Mouse (Mus musculus) bone marrow, adult 2 months (tissue): Measurements from ENCODE around the gene Ttc24. TPM values are rescaled to one million over a fixed set of nuclear protein-coding genes. Genes with fewer than 3 reads are reported as not detected.

Source experiments
- H3K27ac ChIP-seq: fragments of 200-500 bp; 2 replicates; pipeline ENCODE4 v1.5.1; 2012; ENCODE audit warnings: low read depth, mild to moderate bottlenecking, control low read depth, inconsistent platforms, low read length; ENCODE audit not compliant: control insufficient read depth, poor library complexity, insufficient read depth
- H3K4me1 ChIP-seq: fragments of 200-500 bp; 2 replicates; pipeline ENCODE4 v1.6.1; 2011; ENCODE audit warnings: low read length; ENCODE audit not compliant: control insufficient read depth, insufficient read depth
- H3K4me3 ChIP-seq: fragments of 200-500 bp; replicated peaks from 2 replicates; pipeline ENCODE3; 2011; ENCODE audit warnings: mild to moderate bottlenecking, low read depth, low read length, control low read depth; ENCODE audit not compliant: control insufficient read depth
- CTCF ChIP-seq: fragments of 200-500 bp; IDR thresholded peaks from 2 replicates; pipeline ENCODE4 v1.5.1; 2011; ENCODE audit warnings: low read length, control low read depth; ENCODE audit not compliant: control insufficient read depth, insufficient read depth
- POLR2A ChIP-seq: fragments of 200-500 bp; IDR thresholded peaks from 2 replicates; pipeline ENCODE4 v1.6.1; 2011; ENCODE audit warnings: low read depth, mild to moderate bottlenecking, control low read depth, low read length, borderline replicate concordance; ENCODE audit not compliant: control insufficient read depth
- WGBS: fragments of 180-500 bp; shearing (Covaris S2); methylation state at CpG from one replicate; pipeline ENCODE4 v1.1.7; 2018; 5-methylcytosine and 5-hydroxymethylcytosine counted together
- polyA plus RNA-seq: library from polyadenylated mRNA; stranded (reverse); fragments of >200 nt; gene quantifications from 2 replicates; pipeline ENCODE4 v1.2.4, GENCODE M21; 2011; ENCODE audit warnings: low replicate concordance; ENCODE audit not compliant: missing spikeins, insufficient read depth, insufficient read length

The Ttc24 gene
- polyA plus RNA-seq, 1 experiment, result not detected

DNA sequence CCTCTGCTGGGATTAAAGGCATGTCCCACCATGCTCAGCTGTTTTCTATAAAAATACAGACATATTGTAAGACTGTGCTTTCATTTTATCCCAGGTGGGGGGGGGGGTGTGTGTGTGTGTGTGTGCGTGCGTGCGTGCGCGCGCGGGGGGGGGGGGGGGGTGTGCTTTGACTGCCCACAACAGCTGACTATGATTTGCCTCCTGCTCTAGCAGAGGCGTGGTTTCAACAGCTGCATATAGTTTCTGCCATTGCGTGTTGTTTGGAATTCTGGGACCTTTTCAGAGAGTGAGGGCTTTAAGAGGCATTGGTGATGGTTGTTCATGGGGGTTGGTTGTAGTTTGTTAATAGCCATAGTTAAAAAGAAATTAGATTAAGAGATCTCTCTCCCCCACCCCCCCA is 7.4 kb upstream of the Ttc24 start:
- H3K27ac ChIP-seq, result no peak overlapping the region
- H3K4me1 ChIP-seq, result peaks cover 1% of the 10 kb centered on the region; the same call in 1 of the 2 replicates
- WGBS, result 82% methylated on average over 9 of the region's 9 CpGs
- TF ChIP-seq CTCF (no peak), POLR2A (no peak)
- no peak overlapping the region for H3K4me3 ChIP-seq

DNA sequence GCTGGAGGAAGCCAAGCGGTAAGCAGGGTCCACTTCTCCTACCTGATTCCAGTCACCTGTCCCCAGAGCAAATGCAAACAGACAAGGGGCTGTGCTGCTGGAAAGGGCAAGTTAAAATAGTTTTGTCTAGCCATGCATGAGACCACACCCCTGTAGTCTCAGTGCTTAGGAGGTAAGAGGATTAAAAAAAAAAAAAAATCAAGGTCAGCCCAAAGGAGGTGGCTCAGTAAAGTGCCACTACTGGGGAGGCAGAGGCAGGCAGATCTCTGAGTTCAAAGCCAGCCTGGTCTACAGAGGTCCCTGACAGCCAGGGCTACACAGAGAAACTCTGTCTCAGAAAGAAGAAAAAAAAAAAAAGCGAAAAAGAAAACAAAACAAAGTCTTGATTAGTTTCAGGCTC is 5.9 kb upstream of the Ttc24 start:
- 93% methylated on average over 2 of the region's 2 CpGs for WGBS
- H3K27ac ChIP-seq, result no peak overlapping the region
- TF ChIP-seq POLR2A (no peak), CTCF (no peak)

DNA sequence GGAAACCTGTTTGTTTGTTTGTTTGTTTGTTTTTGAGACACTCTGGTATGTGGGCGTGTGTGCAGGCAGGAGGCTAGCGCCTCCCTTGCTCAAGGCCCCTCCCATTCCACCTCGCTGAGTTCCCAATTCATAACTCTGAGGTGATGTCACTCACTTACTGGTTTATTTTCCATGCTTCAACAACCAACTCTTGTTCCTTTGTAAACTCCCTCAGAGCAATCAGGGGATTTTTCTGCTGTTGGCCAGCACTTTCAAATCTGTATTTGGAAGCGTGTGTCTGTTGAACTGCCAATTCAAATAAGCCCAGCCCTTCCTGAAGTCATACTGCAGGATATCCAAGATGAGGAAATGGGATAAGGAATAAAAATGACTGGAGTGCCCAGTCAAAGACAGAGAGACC is 4.6 kb upstream of the Ttc24 start:
- Histone ChIP-seq H3K4me3 (peak overlapping the region; percentile 70), H3K27ac (no peak overlapping the region), H3K4me1 (peaks cover 1% of the 10 kb centered on the region; the same call in 1 of the 2 replicates)
- WGBS, result 13% methylated on average over 4 of the region's 4 CpGs
- TF ChIP-seq CTCF (no peak), POLR2A (no peak)

More for the DNA sequence above, 5.9 kb upstream of the Ttc24 start:
- H3K4me3 ChIP-seq, result no peak overlapping the region
- peaks cover 1% of the 10 kb centered on the region; the same call in 1 of the 2 replicates for H3K4me1 ChIP-seq

DNA sequence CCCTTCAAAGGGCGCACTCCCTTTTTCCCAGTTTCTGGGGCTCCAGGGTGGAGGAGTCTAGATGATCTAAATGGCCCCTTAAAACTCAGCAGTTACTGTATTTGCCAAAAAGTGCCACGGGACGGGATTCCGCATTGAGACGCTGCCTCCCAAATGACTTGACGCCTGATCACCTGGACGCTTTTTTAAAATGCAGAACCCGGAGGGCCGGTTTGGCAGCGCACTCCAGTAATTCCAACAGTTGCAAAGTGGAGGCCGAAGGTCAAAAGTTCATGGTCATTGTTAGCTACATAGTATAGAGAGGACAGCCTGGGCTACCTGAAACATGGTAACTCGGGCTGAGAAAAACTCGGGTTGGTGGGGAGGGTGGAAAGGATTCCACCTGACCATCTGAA is 4.1 kb upstream of the Ttc24 start:
- H3K4me1 ChIP-seq, result peaks cover 1% of the 10 kb centered on the region; the same call in 1 of the 2 replicates
- TF ChIP-seq CTCF, result no peak
- no peak for TF ChIP-seq POLR2A
- H3K4me3 ChIP-seq, result peak overlapping the region; percentile 70
- H3K27ac ChIP-seq, result no peak overlapping the region
- WGBS, result under 1% methylated on average over 13 of the region's 13 CpGs

DNA sequence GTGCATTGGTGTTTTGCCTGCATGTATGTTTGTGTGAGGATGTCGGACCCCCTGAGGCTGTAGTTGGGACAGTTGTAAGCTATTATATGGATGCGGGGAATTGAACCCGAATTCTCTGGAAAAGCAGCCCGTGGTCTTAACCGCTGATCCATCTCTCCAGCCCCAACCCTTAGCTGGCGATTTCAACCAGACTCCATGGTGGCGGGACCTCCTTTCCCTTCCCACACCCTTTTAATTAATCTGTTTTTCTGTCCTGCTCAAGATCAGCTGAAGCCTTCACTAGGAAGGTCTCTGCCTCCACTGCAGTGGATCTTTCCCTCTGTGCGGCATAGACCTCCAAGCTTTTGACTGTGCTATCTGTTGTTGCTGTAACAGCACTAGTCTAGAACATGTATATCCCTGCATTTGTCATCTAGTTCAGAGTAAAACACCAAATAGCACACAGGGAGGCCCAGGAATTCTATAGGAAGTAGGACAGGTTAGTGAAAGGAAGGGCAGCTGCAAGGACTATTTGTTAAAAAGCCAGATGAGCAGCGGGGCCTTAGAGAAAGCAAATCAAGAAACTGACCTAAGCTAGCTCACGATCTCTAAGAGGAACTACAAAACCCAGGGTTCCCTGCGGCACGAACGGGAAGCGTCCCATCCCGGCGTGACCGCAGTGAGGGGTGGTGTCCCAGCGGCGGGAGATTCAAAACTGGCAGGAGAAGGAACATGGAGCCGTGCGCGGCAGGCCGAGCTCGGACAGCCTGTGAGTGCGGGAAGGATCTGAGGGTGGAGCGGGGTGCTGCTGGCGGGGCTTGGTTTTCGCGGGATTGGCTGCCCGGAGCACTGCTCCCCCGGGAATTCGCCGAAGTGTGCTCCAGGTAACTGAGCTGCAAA is 3.5 kb upstream of the Ttc24 start, which contains the start of gene Iqgap3:
Gene Iqgap3 (plus strand): TSS at position 627 of the 879 bp plus-strand sequence.
- H3K27ac ChIP-seq, result no peak within 1 kb of the TSS
- peak within 1 kb of the TSS; percentile 70 for H3K4me3 ChIP-seq
- peaks cover 1% of the 10 kb centered on the region; the same call in 1 of the 2 replicates for H3K4me1 ChIP-seq
- TF ChIP-seq CTCF (no peak), POLR2A (peak; percentile 45; the same call in 1 of the 2 replicates)
- 20% methylated on average over 33 of the region's 33 CpGs for WGBS

DNA sequence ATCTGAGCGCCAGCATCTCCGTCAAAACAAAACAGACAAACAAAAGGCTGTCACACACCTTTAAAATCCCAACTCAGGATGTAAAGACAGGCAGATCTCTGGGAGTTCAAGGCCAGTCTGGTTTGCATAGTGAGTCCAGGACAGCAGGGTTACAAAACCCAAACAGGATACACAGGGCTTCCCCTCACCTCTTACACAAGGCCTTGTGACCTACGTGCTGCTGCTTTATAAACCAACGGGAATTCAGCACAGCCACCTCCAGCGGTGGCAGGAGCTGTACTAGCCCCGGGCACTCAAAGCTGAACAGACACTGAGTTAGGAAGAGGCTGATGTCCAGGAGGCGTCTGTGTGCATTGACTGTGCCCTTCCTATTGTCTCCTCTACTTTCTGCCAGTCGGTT is 663 bp downstream of the Ttc24 start:
- Histone ChIP-seq H3K27ac (peak overlapping the region; percentile 53; the same call in 1 of the 2 replicates), H3K4me1 (peaks cover 1% of the 10 kb centered on the region; the same call in 1 of the 2 replicates), H3K4me3 (no peak overlapping the region)
- WGBS, result 37% methylated on average over 8 of the region's 8 CpGs
- TF ChIP-seq POLR2A (no peak), CTCF (0 out of 2 replicates have a peak, but pooled peaks have one; percentile 4)

DNA sequence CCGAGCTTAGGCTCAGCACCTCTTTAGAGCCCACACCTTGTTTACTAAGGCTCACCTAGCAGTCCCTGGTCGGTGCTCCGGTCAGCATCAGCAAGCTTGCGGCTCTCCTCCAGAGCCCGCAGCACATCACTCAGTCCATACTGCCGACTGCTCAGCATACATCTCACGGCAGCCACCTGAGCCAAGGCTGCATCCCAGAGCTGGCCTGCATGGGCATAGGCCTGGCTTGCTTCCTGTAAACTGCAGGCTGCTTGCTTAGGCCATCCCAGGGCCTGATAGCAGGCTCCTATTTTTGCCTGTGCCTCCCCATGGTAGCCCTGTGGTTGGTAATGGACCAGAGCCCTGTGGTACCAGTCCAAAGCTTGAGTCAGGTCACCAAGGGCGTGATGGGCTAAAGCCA is 3.3 kb downstream of the Ttc24 start:
- Histone ChIP-seq H3K4me1 (no peaks in the 10 kb centered on the region; the same call in 1 of the 2 replicates), H3K27ac (no peak overlapping the region), H3K4me3 (no peak overlapping the region)
- WGBS, result 86% methylated on average over 8 of the region's 8 CpGs
- no peak for TF ChIP-seq POLR2A
- no peak for TF ChIP-seq CTCF

DNA sequence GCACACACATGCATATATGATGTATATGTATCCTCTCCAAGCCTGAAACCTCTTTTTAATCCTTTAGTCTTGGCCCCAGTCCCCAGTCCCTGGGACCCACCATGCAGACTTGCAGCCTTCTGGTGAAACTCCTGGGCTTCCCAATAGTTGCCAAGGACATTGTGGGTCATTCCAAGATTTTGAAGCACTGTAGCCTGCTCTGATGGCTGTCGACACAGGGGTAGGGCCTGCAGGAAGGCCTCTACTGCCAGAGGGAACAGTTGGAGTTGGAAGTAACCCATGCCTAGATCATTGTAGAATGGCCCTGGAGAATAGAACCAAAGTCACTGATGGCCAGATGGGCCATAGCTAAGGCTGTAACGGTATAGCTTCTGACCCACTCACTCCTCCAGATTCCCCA is 3.8 kb downstream of the Ttc24 start:
- WGBS, result 69% methylated on average over 2 of the region's 2 CpGs
- no peak overlapping the region for H3K27ac ChIP-seq
- H3K4me3 ChIP-seq, result no peak overlapping the region
- H3K4me1 ChIP-seq, result no peaks in the 10 kb centered on the region; the same call in 1 of the 2 replicates
- no peak for TF ChIP-seq POLR2A
- no peak for TF ChIP-seq CTCF
